Mouse (Mus musculus) CH12.LX (cell line): ENCODE measurements around the gene Pdp2.

Experiments used
- CHD1 ChIP-seq: IDR thresholded peaks from 2 replicates; pipeline ENCODE4 v1.6.1; 2012; ENCODE audit warnings: low read depth, low read length, improper control_type of control experiment, inconsistent platforms
- CHD2 ChIP-seq: IDR thresholded peaks from 2 replicates; pipeline ENCODE4 v1.6.1; 2011; ENCODE audit warnings: low read length, improper control_type of control experiment
- CTCF ChIP-seq, 2 experiments: IDR thresholded peaks in 1 of 2; conservative IDR thresholded peaks in 1 of 2; 2 replicates each; pipeline ENCODE4 v1.5.1; 2011 to 2012; ENCODE audit warnings: low read depth in 2 of 2, low read length in 2 of 2, improper control_type of control experiment in 1 of 2, inconsistent platforms in 1 of 2, mild to moderate bottlenecking in 1 of 2, moderate library complexity in 1 of 2
- EP300 ChIP-seq: IDR thresholded peaks from 2 replicates; pipeline ENCODE4 v1.6.1; 2011; ENCODE audit warnings: low read length, improper control_type of control experiment
- MYC ChIP-seq: IDR thresholded peaks from 2 replicates; pipeline ENCODE4 v1.6.1; 2011; ENCODE audit warnings: low read depth, mild to moderate bottlenecking, improper control_type of control experiment, low read length
- POLR2A ChIP-seq: IDR thresholded peaks from 2 replicates; pipeline ENCODE4 v1.6.1; 2011; ENCODE audit warnings: low read depth, mild to moderate bottlenecking, improper control_type of control experiment, low read length
- SIN3A ChIP-seq: IDR thresholded peaks from 2 replicates; pipeline ENCODE4 v1.6.1; 2012; ENCODE audit warnings: low read length, improper control_type of control experiment, inconsistent platforms
- TBP ChIP-seq: conservative IDR thresholded peaks from 2 replicates; pipeline ENCODE4 v1.6.1; 2011; ENCODE audit warnings: low read depth, low read length, improper control_type of control experiment
- TCF12 ChIP-seq: IDR thresholded peaks from 2 replicates; pipeline ENCODE4 v1.6.1; 2014; ENCODE audit warnings: low read depth, mild to moderate bottlenecking, inconsistent platforms, low read length, improper control_type of control experiment
- ZC3H11A ChIP-seq: IDR thresholded peaks from 2 replicates; pipeline ENCODE4 v1.6.1; 2012; ENCODE audit warnings: low read depth, mild to moderate bottlenecking, inconsistent platforms, low read length, improper control_type of control experiment
- ZKSCAN1 ChIP-seq: IDR thresholded peaks from 2 replicates; pipeline ENCODE4 v1.6.1; 2012; ENCODE audit warnings: low read depth, inconsistent platforms, low read length, improper control_type of control experiment, borderline replicate concordance
- ZNF384 ChIP-seq: IDR thresholded peaks from 2 replicates; pipeline ENCODE4 v1.6.1; 2012; ENCODE audit warnings: low read depth, low read length, improper control_type of control experiment, inconsistent platforms

- TF ChIP-seq CHD2 (no peak), MYC (no peak), ZKSCAN1 (no peak), CTCF (conservative IDR thresholded peaks at IDR 0.05 in 1 of 2, IDR thresholded peaks at IDR 0.05 in 1 of 2; ENCODE audit: low read depth in 2 of 2, low read length in 2 of 2) (no peak), TBP (no peak), TCF12 (no peak), POLR2A (no peak), ZC3H11A (no peak), ZNF384 (no peak), SIN3A (no peak), CHD1 (no peak), EP300 (no peak)
These were observed 43.9 kb downstream of the Pdp2 start for GRCm38 (mm10) chr8:104635004-104635710.
